Mouse (Mus musculus) yolk sac, embryonic 10.5 days (tissue): ENCODE results near the gene Pdzk1ip1.

ENCODE experiments used
- DNase-seq: peaks from one replicate; pipeline ENCODE4 v3.0.0-alpha.2; 2017; ENCODE audit warnings: low spot score

Pdzk1ip1 gene

DNA sequence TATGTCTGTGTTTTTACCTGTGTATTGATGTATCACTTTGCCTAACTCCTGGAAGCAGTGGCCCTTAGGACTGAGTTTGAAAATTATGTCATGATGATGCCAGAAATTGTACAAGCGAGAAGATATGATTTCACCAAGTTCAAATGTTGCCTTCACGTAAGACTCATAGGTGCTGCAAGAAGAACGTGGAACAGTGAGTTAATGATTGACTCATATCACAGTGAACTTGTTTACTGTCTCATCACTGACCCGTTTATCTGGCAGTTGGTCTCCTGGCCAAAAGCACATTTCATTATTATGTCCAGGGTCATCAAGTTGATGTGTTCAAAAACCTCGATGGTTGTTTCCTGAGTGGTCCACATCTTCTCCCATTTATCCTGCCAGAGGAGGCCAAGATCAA lies 33.1 kb downstream of the Pdzk1ip1 start:
- DNase-seq: no peak

DNA sequence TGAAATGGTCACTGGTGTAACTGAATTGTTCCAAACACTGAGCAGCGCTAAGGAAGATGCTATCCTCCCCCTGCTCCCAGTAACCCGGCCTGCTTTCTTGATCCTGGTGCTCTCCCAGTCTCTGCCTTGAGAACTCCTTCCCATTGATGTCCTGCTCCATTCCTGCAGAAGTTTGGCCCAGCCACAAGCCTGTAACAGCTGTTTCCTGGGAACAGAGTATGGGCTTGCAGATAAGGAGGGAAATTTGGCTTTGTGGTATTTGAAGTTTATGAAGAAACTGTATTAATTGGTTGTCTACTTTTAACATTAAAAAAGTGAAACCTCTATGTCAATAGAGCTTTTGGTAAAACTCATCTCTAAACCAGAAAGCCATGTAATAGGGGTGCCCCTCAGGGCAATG lies 35.0 kb downstream of the Pdzk1ip1 start:
- no peak for DNase-seq

DNA sequence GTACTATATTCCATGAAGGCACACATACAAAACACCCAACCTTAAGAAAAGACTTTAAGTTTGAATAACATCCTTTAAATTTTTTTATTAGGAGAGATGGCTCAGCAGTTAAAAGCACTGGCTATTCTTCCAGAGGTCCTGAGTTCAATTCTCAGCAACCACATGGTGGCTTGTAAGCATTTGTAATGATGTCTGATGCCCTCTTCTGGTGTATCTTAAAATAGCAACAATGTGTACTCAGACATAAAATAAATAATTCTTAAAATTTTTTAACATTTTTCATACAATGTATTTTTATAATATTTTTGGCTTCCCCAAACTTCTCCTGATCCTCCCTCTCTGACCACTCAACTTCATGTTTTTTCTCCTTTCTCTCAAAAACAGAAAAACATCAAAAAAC lies 36.2 kb downstream of the Pdzk1ip1 start:
- DNase-seq: no peak

DNA sequence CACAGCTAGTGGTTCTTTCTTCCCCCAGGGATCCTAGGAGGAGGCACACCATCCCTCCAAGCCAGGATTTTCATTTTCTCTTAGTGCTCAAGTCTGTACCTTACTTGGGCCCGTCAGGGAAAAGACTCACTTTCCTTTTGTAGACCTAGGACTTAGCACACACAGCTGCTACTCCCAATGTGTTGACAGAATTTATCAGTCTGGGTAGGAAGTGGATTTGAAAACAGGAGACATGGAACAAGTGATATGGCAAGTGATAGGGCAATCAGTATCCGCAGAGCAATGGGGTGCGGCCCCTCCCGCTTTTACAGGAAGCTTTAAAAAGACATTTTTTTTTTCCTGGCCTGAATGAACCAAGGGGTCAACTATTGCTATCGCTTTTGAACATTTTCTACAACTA lies 44.6 kb downstream of the Pdzk1ip1 start:
- no peak for DNase-seq

DNA sequence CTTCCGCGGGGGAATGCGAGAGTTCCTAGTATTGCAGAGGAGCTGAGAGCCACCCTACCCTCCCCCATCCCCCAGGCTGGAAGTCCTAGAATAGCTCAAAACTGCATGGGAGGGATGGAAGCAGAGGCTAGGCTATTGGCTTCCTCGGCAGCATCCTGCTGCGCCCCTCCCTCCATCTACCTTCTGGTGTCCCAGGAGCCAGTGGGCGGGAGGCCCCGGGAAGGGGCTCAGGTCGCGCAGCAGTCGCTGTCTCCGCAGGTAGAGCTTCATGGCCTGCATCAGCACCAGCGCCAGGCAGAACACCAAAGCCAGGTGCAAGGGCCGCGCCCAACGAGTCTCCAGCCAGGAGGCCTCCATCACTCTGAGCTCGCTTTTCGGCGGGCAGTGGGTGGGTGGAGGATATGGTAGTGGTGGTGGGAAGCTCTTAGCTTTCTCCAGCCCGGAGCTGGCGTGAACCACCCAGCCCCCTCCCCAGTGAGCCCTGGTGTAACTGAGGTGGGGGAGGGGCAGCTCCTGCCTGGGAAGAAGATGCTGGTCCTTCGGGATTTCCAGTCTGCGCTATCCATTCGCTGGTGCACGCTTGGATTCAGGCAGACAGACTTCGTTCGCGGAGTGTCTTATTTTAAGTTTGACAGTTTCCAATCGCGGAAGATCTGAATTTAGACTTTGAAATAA lies 45.2 kb downstream of the Pdzk1ip1 start, which contains the start of gene Cyp4x1:
Gene Cyp4x1, minus strand, starts transcription at position 661 of the 675 bp plus-strand sequence.
- DNase-seq: no peak

DNA sequence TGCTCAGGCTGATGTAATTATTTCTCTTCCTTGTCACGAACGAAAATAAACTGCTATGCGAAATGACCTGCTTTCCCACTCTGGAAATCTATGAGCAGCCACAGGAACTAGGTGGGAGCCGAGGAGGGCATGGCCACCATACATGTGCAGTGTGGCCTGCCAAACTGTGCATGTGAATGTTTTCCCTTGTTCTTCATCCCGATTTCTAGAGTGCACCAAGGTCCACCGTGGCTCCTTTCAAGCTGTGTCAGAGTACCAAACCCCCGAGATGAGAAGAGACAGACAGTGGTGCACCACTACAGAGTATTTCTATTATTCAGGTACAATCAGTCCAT lies 45.8 kb downstream of the Pdzk1ip1 start:
- no peak for DNase-seq
